ENCODE assay signal across 8 mouse cellular contexts in genomic region chr9:122568691-122569441, GRCm38 (mm10).
DNase-seq lines count a peak whose midpoint lies in the region; ATAC-seq and TF ChIP-seq lines count a peak whose summit lies in the region.

No protein-coding gene starts in this region.

- no peak for TF ChIP-seq POLR2A in thymus, adult 2 months (IDR thresholded peaks at IDR 0.05; ENCODE audit: control insufficient read depth, extremely low read depth, insufficient read depth, low read length, poor library complexity)

- no peaks in the 10 kb centered on the region for H3K9me3 ChIP-seq in heart, embryonic 10.5 days
- no peaks in the 10 kb centered on the region for H3K9me3 ChIP-seq in forebrain, embryonic 14.5 days (replicated peaks; ENCODE audit: control insufficient read depth, low read length)
- H3K9me3 ChIP-seq in midbrain, embryonic 15.5 days: no peaks in the 10 kb centered on the region

- H3K27ac ChIP-seq in heart, embryonic 10.5 days: peak overlapping the region; percentile 22; the same call in 1 of the 2 replicates
- no peak overlapping the region for H3K27ac ChIP-seq in forebrain, embryonic 14.5 days (ENCODE audit: low read depth, low read length)
- peak overlapping the region; percentile 76 for H3K27ac ChIP-seq in midbrain, embryonic 15.5 days
- H3K27ac ChIP-seq in thymus, adult 2 months (ENCODE audit: control insufficient read depth, insufficient read depth, low read length): no peak overlapping the region

- peak overlapping the region; percentile 66 for H3K4me2 ChIP-seq in forebrain, embryonic 14.5 days (ENCODE audit: low read length)
- H3K4me2 ChIP-seq in midbrain, embryonic 15.5 days: peak overlapping the region; percentile 90

- peaks cover 95% of the 10 kb centered on the region for H3K27me3 ChIP-seq in heart, embryonic 10.5 days (ENCODE audit: insufficient read depth, poor library complexity, severe bottlenecking)
- peaks cover 67% of the 10 kb centered on the region for H3K27me3 ChIP-seq in forebrain, embryonic 14.5 days (replicated peaks; ENCODE audit: control insufficient read depth, insufficient read depth, low read length)
- peaks cover 60% of the 10 kb centered on the region for H3K27me3 ChIP-seq in midbrain, embryonic 15.5 days (replicated peaks)
- peaks cover 26% of the 10 kb centered on the region for H3K27me3 ChIP-seq in thymus, adult 2 months (ENCODE audit: control insufficient read depth, insufficient read depth, low read length)

- under 1% methylated on average over 68 of the region's 68 CpGs for WGBS in heart, embryonic 10.5 days
- WGBS in forebrain, embryonic 14.5 days: under 1% methylated on average over 64 of the region's 68 CpGs
- WGBS in midbrain, embryonic 15.5 days: under 1% methylated on average over 67 of the region's 68 CpGs
- 3% methylated on average over 67 of the region's 68 CpGs for WGBS in thymus, adult 2 months

- no peak for DNase-seq in heart, embryonic 10.5 days (ENCODE audit: low spot score)
- DNase-seq in heart, postnatal 36 days: no peak
- DNase-seq in Muller cell, postnatal 12 days (ENCODE audit: inconsistent ontology term): peak; percentile 26
- DNase-seq in forebrain, embryonic 14.5 days (ENCODE audit: low spot score): peak; percentile 66
- peak; percentile 20 to 33 for DNase-seq in kidney, postnatal 4 days
- DNase-seq in thymus, adult 2 months: no peak
- no peak for DNase-seq in gastrocnemius, postnatal 4 days (ENCODE audit: low spot score in 2 of 2)

- H3K4me1 ChIP-seq in heart, embryonic 10.5 days: peaks cover 39% of the 10 kb centered on the region
- H3K4me1 ChIP-seq in forebrain, embryonic 14.5 days (ENCODE audit: control insufficient read depth, insufficient read depth, low read length): peaks cover 10% of the 10 kb centered on the region
- peaks cover 36% of the 10 kb centered on the region for H3K4me1 ChIP-seq in midbrain, embryonic 15.5 days
- H3K4me1 ChIP-seq in thymus, adult 2 months (replicated peaks; ENCODE audit: control insufficient read depth, insufficient read depth, low read length): no peaks in the 10 kb centered on the region

- TF ChIP-seq CTCF in thymus, adult 2 months (IDR thresholded peaks at IDR 0.05; ENCODE audit: borderline replicate concordance, control insufficient read depth, extremely low read depth, insufficient read depth, low read length, poor library complexity): no peak

- intact Hi-C loops in heart, postnatal 36 days (cut with DNase I): no loop called here

- ATAC-seq in forebrain, embryonic 14.5 days: peak; percentile 42
- peak; percentile 69 for ATAC-seq in midbrain, embryonic 15.5 days (replicated peaks)

- H3K4me3 ChIP-seq in heart, embryonic 10.5 days: peak overlapping the region; percentile 65
- H3K4me3 ChIP-seq in forebrain, embryonic 14.5 days (ENCODE audit: low read depth, low read length): peak overlapping the region; percentile 39
- H3K4me3 ChIP-seq in midbrain, embryonic 15.5 days: peak overlapping the region; percentile 54
- no peak overlapping the region for H3K4me3 ChIP-seq in thymus, adult 2 months (ENCODE audit: control insufficient read depth, insufficient read depth, low read length)

- peak overlapping the region; percentile 59 for H3K9ac ChIP-seq in forebrain, embryonic 14.5 days (ENCODE audit: low read length)
- peak overlapping the region; percentile 66 for H3K9ac ChIP-seq in midbrain, embryonic 15.5 days

- no peaks in the 10 kb centered on the region for H3K36me3 ChIP-seq in heart, embryonic 10.5 days
- no peaks in the 10 kb centered on the region for H3K36me3 ChIP-seq in forebrain, embryonic 14.5 days (ENCODE audit: control insufficient read depth, insufficient read depth, low read length)
- no peaks in the 10 kb centered on the region for H3K36me3 ChIP-seq in midbrain, embryonic 15.5 days (replicated peaks)
- no peaks in the 10 kb centered on the region for H3K36me3 ChIP-seq in thymus, adult 2 months (ENCODE audit: control insufficient read depth, insufficient read depth, low read length)

Comparison
In these comparisons a context has a peak if more than half of its experiments do, and no peak if none do; other contexts are left out.
1. DNase-seq: peak in Muller cell, postnatal 12 days (single experiment), forebrain, embryonic 14.5 days (single experiment) and kidney, postnatal 4 days (2 of 2); none in heart, embryonic 10.5 days (single experiment), heart, postnatal 36 days (0 of 2), thymus, adult 2 months (single experiment) and gastrocnemius, postnatal 4 days (0 of 2).
2. H3K27ac ChIP-seq: peak in heart, embryonic 10.5 days (single experiment) and midbrain, embryonic 15.5 days (single experiment); none in forebrain, embryonic 14.5 days (single experiment) and thymus, adult 2 months (single experiment).